Mouse (Mus musculus) CH12.LX (cell line): ENCODE measurements at regions not wholly inside any gene's neighbourhood (a gene's known extent, or its start where the extent isn't known, plus 50 kb on each side); places are given as distances from the start of the nearest gene placed in this dataset.
"Not testable (repeated sequence)": the region's sequence is repeated elsewhere in the genome, so short reads cannot be mapped to it uniquely, and the experiment has no call there.

Experiments
- DNase-seq: peaks from one replicate; pipeline ENCODE4 v3.0.0-alpha.2; 2013; ENCODE audit errors: extremely low read depth
- H3K27ac ChIP-seq: 2 replicates; pipeline ENCODE4 v1.5.1; 2012; ENCODE audit warnings: low read depth, mild to moderate bottlenecking, control low read depth, moderate library complexity; ENCODE audit not compliant: insufficient read depth
- H3K27me3 ChIP-seq: replicated peaks from 2 replicates; pipeline ENCODE3; 2012; ENCODE audit warnings: inconsistent platforms
- H3K36me3 ChIP-seq, 2 experiments: replicated peaks in 1 of 2; 2 replicates each; pipeline versions ENCODE3 to v1.6.1; 2012; ENCODE audit warnings: inconsistent platforms in 1 of 2, low read length in 1 of 2, mild to moderate bottlenecking in 1 of 2, mixed read lengths in 1 of 2, moderate library complexity in 1 of 2; ENCODE audit not compliant: control insufficient read depth in 1 of 2, insufficient read depth in 1 of 2
- H3K4me1 ChIP-seq, 2 experiments: 2 replicates each; pipeline ENCODE4 v1.6.1; 2012; ENCODE audit warnings: inconsistent platforms in 1 of 2, moderate library complexity in 1 of 2; ENCODE audit not compliant: insufficient read depth in 2 of 2, control insufficient read depth in 1 of 2
- H3K4me2 ChIP-seq: 2 replicates; pipeline ENCODE4 v1.6.1; 2012; ENCODE audit warnings: low read depth, mild to moderate bottlenecking, control low read depth; ENCODE audit not compliant: poor library complexity, insufficient read depth, severe bottlenecking
- H3K4me3 ChIP-seq, 3 experiments: fragments of 150-350 bp in 1 of 3; sonication (generic) in 1 of 3; replicated peaks in 1 of 3; 2 replicates each; pipeline versions ENCODE3 to v1.5.1; 2011 to 2012; ENCODE audit warnings: low read depth in 2 of 3, low read length in 2 of 3, mild to moderate bottlenecking in 2 of 3, moderate library complexity in 2 of 3, control low read depth in 1 of 3, improper control_type of control experiment in 1 of 3, inconsistent platforms in 1 of 3, mixed read lengths in 1 of 3; ENCODE audit not compliant: poor library complexity in 1 of 3
- H3K79me2 ChIP-seq: replicated peaks from 2 replicates; pipeline ENCODE4 v1.6.1; 2012; ENCODE audit warnings: mild to moderate bottlenecking, moderate library complexity; ENCODE audit not compliant: control insufficient read depth, poor library complexity, insufficient read depth, severe bottlenecking; ENCODE audit errors: extremely low read depth
- H3K9ac ChIP-seq: 2 replicates; pipeline ENCODE4 v1.6.1; 2012; ENCODE audit warnings: low read depth, mild to moderate bottlenecking, control low read depth, moderate library complexity; ENCODE audit not compliant: insufficient read depth
- H3K9me3 ChIP-seq: replicated peaks from 2 replicates; pipeline ENCODE3; 2012; ENCODE audit warnings: low read length, inconsistent platforms, mixed read lengths
- CHD1 ChIP-seq: IDR thresholded peaks from 2 replicates; pipeline ENCODE4 v1.6.1; 2012; ENCODE audit warnings: low read depth, low read length, improper control_type of control experiment, inconsistent platforms
- CTCF ChIP-seq, 2 experiments: IDR thresholded peaks in 1 of 2; conservative IDR thresholded peaks in 1 of 2; 2 replicates each; pipeline ENCODE4 v1.5.1; 2011 to 2012; ENCODE audit warnings: low read depth in 2 of 2, low read length in 2 of 2, improper control_type of control experiment in 1 of 2, inconsistent platforms in 1 of 2, mild to moderate bottlenecking in 1 of 2, moderate library complexity in 1 of 2
- E2F4 ChIP-seq: IDR thresholded peaks from 2 replicates; pipeline ENCODE4 v1.6.1; 2011; ENCODE audit warnings: low read depth, low read length, improper control_type of control experiment; ENCODE audit not compliant: insufficient replicate concordance
- ELF1 ChIP-seq: IDR thresholded peaks from 2 replicates; pipeline ENCODE4 v1.6.1; 2014; ENCODE audit warnings: low read depth, mild to moderate bottlenecking, inconsistent platforms, low read length, improper control_type of control experiment
- EP300 ChIP-seq: IDR thresholded peaks from 2 replicates; pipeline ENCODE4 v1.6.1; 2011; ENCODE audit warnings: low read length, improper control_type of control experiment
- IRF4 ChIP-seq: IDR thresholded peaks from 2 replicates; pipeline ENCODE4 v1.6.1; 2014; ENCODE audit warnings: low read depth, mild to moderate bottlenecking, inconsistent platforms, low read length, improper control_type of control experiment
- JUN ChIP-seq: IDR thresholded peaks from 2 replicates; pipeline ENCODE4 v1.6.1; 2011; ENCODE audit warnings: low read depth, mild to moderate bottlenecking, low read length, improper control_type of control experiment, moderate library complexity; ENCODE audit not compliant: insufficient read depth
- KAT2A ChIP-seq: IDR thresholded peaks from 2 replicates; pipeline ENCODE4 v1.6.1; 2012; ENCODE audit warnings: low read length, improper control_type of control experiment, inconsistent platforms; ENCODE audit not compliant: insufficient replicate concordance
- MAFK ChIP-seq: IDR thresholded peaks from 2 replicates; pipeline ENCODE4 v1.6.1; 2011; ENCODE audit warnings: low read length, improper control_type of control experiment; ENCODE audit not compliant: insufficient replicate concordance
- MAX ChIP-seq: IDR thresholded peaks from 2 replicates; pipeline ENCODE4 v1.6.1; 2011; ENCODE audit warnings: low read length, improper control_type of control experiment
- NELFE ChIP-seq: IDR thresholded peaks from 2 replicates; pipeline ENCODE4 v1.6.1; 2011; ENCODE audit warnings: low read depth, low read length, improper control_type of control experiment
- POLR2A ChIP-seq: IDR thresholded peaks from 2 replicates; pipeline ENCODE4 v1.6.1; 2011; ENCODE audit warnings: low read depth, mild to moderate bottlenecking, improper control_type of control experiment, low read length
- POLR2AphosphoS2 ChIP-seq: IDR thresholded peaks from 2 replicates; pipeline ENCODE4 v1.6.1; 2011; ENCODE audit warnings: low read depth, low read length, improper control_type of control experiment
- RAD21 ChIP-seq: IDR thresholded peaks from 2 replicates; pipeline ENCODE4 v1.6.1; 2011; ENCODE audit warnings: low read depth, mild to moderate bottlenecking, low read length, improper control_type of control experiment, moderate library complexity
- SIN3A ChIP-seq: IDR thresholded peaks from 2 replicates; pipeline ENCODE4 v1.6.1; 2012; ENCODE audit warnings: low read length, improper control_type of control experiment, inconsistent platforms
- SMC3 ChIP-seq: IDR thresholded peaks from 2 replicates; pipeline ENCODE4 v1.6.1; 2011; ENCODE audit warnings: low read depth, low read length, improper control_type of control experiment
- UBTF ChIP-seq: IDR thresholded peaks from 2 replicates; pipeline ENCODE4 v1.6.1; 2012; ENCODE audit warnings: low read depth, mild to moderate bottlenecking, inconsistent platforms, low read length, improper control_type of control experiment, moderate library complexity
- USF2 ChIP-seq: conservative IDR thresholded peaks from 2 replicates; pipeline ENCODE4 v1.6.1; 2011; ENCODE audit warnings: low read depth, low read length, improper control_type of control experiment
- ZC3H11A ChIP-seq: IDR thresholded peaks from 2 replicates; pipeline ENCODE4 v1.6.1; 2012; ENCODE audit warnings: low read depth, mild to moderate bottlenecking, inconsistent platforms, low read length, improper control_type of control experiment
- ZKSCAN1 ChIP-seq: IDR thresholded peaks from 2 replicates; pipeline ENCODE4 v1.6.1; 2012; ENCODE audit warnings: low read depth, inconsistent platforms, low read length, improper control_type of control experiment, borderline replicate concordance
- ZMIZ1 ChIP-seq: IDR thresholded peaks from 2 replicates; pipeline ENCODE4 v1.6.1; 2012; ENCODE audit warnings: low read depth, mild to moderate bottlenecking, inconsistent platforms, low read length, improper control_type of control experiment
- dilution Hi-C: fragments of 300-500 bp; cut with MboI; formaldehyde crosslinking; loops from 2 replicates; pipeline ENCODE4 v1.14.3; 2020; ENCODE audit warnings: low sequenced_read_pairs; ENCODE audit not compliant: extremely low pct_unique_long_range_greater_than_20kb, extremely low pct_ligation_motif_present
- in situ Hi-C: fragments of 300-500 bp; cut with MboI; formaldehyde crosslinking; loops from 3 replicates; pipeline ENCODE4 v1.14.3; 2019; ENCODE audit warnings: low sequenced_read_pairs, low pct_ligation_motif_present, low pct_unique_long_range_greater_than_20kb, mixed read lengths

DNA sequence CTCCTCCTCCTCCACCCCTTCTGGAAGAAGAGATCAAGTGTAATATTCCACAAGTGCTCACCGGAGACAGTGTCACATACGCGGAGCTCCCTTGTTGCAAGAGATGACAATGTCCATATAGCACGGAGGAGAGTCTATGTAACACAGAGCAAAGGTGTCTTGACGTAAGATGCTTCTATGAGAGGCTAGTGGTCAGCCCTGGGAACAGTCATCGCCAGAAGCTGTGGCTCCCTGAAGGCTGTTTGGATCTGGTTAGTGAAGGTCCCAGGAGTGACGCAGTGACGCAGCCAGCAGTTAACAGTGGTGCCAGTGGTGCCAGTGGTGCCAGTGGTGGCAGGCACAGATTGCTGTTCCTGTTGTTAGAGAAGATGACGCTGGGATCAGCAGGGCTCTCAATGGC, 66.9 kb downstream of the Twistnb start:
- in situ Hi-C loops, result no loop called here
- DNase-seq, result no peak

DNA sequence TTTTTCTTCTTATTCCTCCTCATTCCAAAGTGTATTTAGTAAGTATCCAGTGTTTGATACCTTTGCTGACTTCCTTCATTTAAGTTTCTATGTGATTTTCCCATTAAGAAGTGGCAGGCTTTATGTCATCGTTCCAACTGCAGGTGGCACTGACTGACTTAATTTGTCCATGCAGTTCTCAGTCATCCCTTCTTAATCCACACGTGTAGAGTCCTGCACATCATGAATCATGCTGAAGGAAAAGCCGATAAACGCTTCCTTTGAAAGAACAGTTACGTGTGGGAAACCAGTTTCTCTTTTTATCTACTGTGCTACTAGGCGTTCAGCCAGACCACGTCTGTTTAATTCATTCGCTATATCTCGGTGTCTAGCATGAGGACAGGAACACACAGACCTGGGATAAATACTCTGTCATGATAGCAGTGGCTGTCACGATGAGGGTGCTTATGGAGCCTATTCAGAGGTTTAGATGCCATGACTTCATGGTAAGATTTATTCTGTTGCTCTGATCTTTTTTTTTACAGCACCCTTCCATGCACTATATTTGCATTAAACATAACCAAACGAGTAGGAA, 68.0 kb downstream of the Twistnb start:
- Histone ChIP-seq H3K27ac (no peak overlapping the region), H3K4me3 (peak overlapping the region in 1 of 3 experiments; percentile 18), H3K4me2 (peak overlapping the region; percentile 72)

More for the DNA sequence above, 66.9 kb downstream of the Twistnb start:
- no peak overlapping the region for H3K9ac ChIP-seq
- no peaks in the 10 kb centered on the region for H3K79me2 ChIP-seq
- no peaks in the 10 kb centered on the region for H3K27me3 ChIP-seq
- H3K4me2 ChIP-seq, result no peak overlapping the region
- no peaks in the 10 kb centered on the region for H3K36me3 ChIP-seq
- H3K27ac ChIP-seq, result no peak overlapping the region
- no peaks in the 10 kb centered on the region; a peak in 1 of 4 replicates for H3K4me1 ChIP-seq
- dilution Hi-C loops, result no loop called here
- H3K4me3 ChIP-seq, result no peak overlapping the region
- no peaks in the 10 kb centered on the region for H3K9me3 ChIP-seq
- TF ChIP-seq KAT2A (no peak), POLR2AphosphoS2 (no peak), NELFE (no peak), MAX (no peak), ZKSCAN1 (no peak)

DNA sequence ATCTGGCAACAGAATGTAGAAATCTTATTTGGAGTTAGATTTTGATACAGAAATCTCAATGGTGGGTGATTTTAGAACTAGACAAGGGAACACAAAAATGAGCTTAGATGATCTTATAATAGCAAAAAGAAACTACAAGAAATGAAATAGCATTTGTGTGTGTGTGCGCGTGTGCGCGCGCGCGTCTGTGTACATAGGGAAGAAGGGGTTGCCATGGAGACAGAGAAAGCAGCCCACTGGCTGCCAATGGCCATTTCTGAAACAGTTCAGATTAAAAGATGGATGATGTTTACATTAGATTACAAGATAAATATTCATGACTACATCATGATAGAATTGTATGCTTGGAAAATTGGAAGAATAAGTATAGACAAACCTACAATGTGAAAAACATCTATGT, 112.1 kb downstream of the Twistnb start:
- no peaks in the 10 kb centered on the region for H3K4me1 ChIP-seq
- no peaks in the 10 kb centered on the region for H3K27me3 ChIP-seq
- DNase-seq, result no peak
- TF ChIP-seq USF2 (no peak), ZC3H11A (no peak), IRF4 (no peak), UBTF (no peak), MAFK (no peak), ZMIZ1 (no peak), CTCF (conservative IDR thresholded peaks at IDR 0.05 in 1 of 2, IDR thresholded peaks at IDR 0.05 in 1 of 2; ENCODE audit: low read depth in 2 of 2, low read length in 2 of 2) (no peak), E2F4 (no peak), EP300 (no peak), CHD1 (no peak), MAX (no peak), SIN3A (no peak), SMC3 (no peak), POLR2A (no peak), JUN (no peak), ELF1 (no peak)
- TF ChIP-seq, all 38 proteins: peak for 0
- dilution Hi-C loops (no loop called here), in situ Hi-C loops (no loop called here)
- no peaks in the 10 kb centered on the region for H3K79me2 ChIP-seq
- H3K9me3 ChIP-seq, result no peaks in the 10 kb centered on the region
- no peaks in the 10 kb centered on the region for H3K36me3 ChIP-seq
- no peak overlapping the region for H3K4me2 ChIP-seq
- H3K4me3 ChIP-seq, result no peak overlapping the region
- no peak overlapping the region for H3K9ac ChIP-seq
- H3K27ac ChIP-seq, result no peak overlapping the region

More for the DNA sequence above, 68.0 kb downstream of the Twistnb start:
- TF ChIP-seq RAD21, result peak; percentile 47
- TF ChIP-seq SMC3, result peak; percentile 24
- peak in 1 of 2 experiments; percentile 37; a peak in 2 of 4 replicates for TF ChIP-seq CTCF (conservative IDR thresholded peaks at IDR 0.05 in 1 of 2, IDR thresholded peaks at IDR 0.05 in 1 of 2; ENCODE audit: low read depth in 2 of 2, low read length in 2 of 2)
- TF ChIP-seq E2F4, result no peak
- Histone ChIP-seq H3K79me2 (no peaks in the 10 kb centered on the region), H3K4me1 (no peaks in the 10 kb centered on the region; a peak in 1 of 4 replicates), H3K9ac (no peak overlapping the region), H3K27me3 (no peaks in the 10 kb centered on the region), H3K36me3 (no peaks in the 10 kb centered on the region), H3K9me3 (no peaks in the 10 kb centered on the region)
- in situ Hi-C loops, result no loop called here
- no peak for DNase-seq
- dilution Hi-C loops, result no loop called here

DNA sequence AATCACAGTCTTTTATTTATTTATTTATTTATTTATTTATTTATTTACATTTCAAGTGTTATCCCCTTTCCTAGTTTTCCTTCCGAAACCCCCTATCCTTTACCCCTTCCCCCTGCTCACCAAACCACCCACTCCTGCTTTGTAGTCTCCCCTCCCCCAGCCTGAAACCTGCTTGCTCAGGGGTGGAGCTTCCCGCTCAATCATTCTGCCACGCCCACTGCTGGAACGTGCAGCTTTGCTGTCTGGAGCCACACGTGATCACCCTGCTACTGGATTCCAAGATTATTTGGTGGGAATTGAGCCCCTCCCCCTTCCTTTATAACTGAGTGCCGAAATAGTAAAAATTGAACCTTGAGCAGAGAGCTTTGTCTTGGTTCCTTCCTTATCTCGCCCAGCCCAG, 122.2 kb downstream of the Twistnb start:
- H3K9ac ChIP-seq, dilution Hi-C loops, H3K27me3 ChIP-seq, H3K4me3 ChIP-seq, DNase-seq, H3K4me1 ChIP-seq, H3K79me2 ChIP-seq, in situ Hi-C loops, H3K4me2 ChIP-seq, H3K27ac ChIP-seq, H3K36me3 ChIP-seq, H3K9me3 ChIP-seq: not testable (repeated sequence)
